Mouse (Mus musculus) splenic B cell, adult 2 months (primary cell): ENCODE data around the gene Tgfb3.
A peak's percentile ranks its signal among the peaks of the same experiment; 100 is the strongest.

Experiments used
- DNase-seq: peaks from one replicate; pipeline ENCODE4 v3.0.0-alpha.2; 2011; ENCODE audit warnings: low read depth, low spot score
- H3K27me3 ChIP-seq: 2 replicates; pipeline ENCODE4 v1.6.1; 2012; ENCODE audit warnings: mild to moderate bottlenecking, low read length, moderate library complexity, mixed read lengths; ENCODE audit not compliant: control insufficient read depth, poor library complexity, insufficient read depth, severe bottlenecking
- H3K36me3 ChIP-seq: 2 replicates; pipeline ENCODE4 v1.6.1; 2012; ENCODE audit warnings: mild to moderate bottlenecking, low read length, moderate library complexity, mixed read lengths; ENCODE audit not compliant: control insufficient read depth, poor library complexity, insufficient read depth, severe bottlenecking

The Tgfb3 gene

DNA sequence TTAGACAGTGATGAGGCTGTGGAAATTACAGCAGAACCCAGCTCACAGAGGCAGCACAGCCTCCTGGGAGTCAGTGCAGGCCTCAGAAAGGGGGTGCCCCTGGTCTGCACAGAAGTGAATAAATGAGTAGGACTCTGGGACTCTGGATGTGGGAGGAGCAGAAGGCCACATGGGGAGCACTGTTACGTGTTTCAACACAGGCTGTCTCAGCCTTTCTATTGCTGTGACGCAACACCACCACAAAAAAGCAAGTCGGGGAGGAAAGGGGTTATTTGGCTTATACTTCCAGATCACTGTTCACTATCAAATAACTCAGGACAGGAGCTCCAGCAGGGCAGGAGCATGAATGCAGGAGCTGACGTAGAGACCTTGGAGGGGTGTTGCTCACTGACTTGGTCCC, 17.0 kb upstream of the Tgfb3 start:
- H3K36me3 ChIP-seq, result no peaks in the 10 kb centered on the region
- DNase-seq, result no peak
- no peaks in the 10 kb centered on the region for H3K27me3 ChIP-seq

DNA sequence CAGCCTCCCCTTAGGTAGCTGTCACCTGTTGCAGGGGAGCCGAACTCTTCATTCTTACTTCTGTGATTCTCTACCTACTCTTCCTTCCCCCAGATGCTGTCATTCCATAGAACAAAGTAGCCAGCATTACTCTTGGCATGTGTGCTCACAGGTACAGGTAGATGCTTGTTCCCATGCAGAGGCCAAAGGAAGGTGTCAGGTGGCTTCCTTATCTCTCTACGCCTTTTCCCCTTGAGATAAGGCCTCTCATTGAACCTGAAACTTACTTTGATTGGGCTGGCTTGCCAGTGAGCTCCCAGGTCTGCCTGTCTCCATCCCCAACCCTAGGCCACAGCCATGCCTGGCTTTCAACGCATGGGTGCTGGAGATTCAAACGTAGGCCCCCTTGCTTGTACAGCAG, 15.2 kb upstream of the Tgfb3 start:
- no peak for DNase-seq
- H3K36me3 ChIP-seq, result no peaks in the 10 kb centered on the region
- H3K27me3 ChIP-seq, result no peaks in the 10 kb centered on the region

DNA sequence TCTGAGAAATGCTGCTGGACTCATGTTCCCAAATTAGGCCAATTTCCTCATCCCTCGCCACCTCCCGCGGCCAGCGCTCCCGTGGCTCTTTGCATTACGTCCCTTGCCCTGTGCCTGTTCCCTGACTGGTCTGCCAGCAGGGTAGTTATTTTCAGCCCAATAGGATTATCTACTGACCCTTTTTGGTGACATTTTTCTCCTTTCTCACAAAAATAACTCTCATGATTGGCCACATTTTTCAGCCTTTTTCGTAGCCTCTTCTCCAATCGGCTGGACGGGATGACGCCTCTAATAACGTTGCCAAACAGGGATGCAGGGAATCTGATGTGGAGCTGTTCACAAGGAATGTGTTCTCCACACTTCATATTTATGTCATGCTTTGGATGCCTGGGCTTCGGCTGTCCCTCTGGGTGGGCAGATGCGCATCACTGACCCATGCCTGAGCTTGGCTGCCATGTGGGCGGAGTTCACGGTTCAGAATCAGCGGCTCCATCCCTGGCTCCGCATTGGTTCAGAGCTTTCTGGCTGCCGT, 12.8 kb upstream of the Tgfb3 start:
- no peak for DNase-seq
- Histone ChIP-seq H3K36me3 (no peaks in the 10 kb centered on the region), H3K27me3 (no peaks in the 10 kb centered on the region)

GRCm38 (mm10) chr12:86090764-86091163, 11.9 kb upstream of the Tgfb3 start:
- H3K27me3 ChIP-seq, result no peaks in the 10 kb centered on the region
- no peaks in the 10 kb centered on the region for H3K36me3 ChIP-seq
- DNase-seq, result no peak

DNA sequence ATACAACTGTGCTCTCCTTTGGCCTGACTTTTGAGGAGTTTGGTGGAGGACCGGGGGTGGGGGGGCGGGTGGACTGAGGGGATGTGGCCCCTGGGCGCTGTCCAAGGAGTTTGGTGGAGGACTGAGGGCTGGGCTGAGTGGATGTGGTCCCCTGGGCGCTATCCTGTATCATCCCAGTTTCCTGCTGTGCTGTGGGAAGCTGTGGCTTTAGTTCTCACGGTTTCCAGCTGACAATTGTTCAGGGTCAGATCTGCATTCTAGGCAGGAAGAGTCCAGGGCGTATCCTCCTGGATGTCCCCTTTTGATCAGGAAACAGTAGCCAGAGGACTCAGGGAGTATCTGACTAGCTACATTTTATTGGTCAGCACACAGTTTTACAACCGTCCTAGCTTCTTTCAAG, 9.2 kb upstream of the Tgfb3 start:
- H3K27me3 ChIP-seq, result no peaks in the 10 kb centered on the region
- H3K36me3 ChIP-seq, result no peaks in the 10 kb centered on the region
- no peak for DNase-seq

- no peaks in the 10 kb centered on the region for H3K36me3 ChIP-seq
- no peak for DNase-seq
- peaks cover 5% of the 10 kb centered on the region; the same call in 1 of the 2 replicates for H3K27me3 ChIP-seq
Measured at GRCm38 (mm10) chr12:86086550-86086949, 7.7 kb upstream of the Tgfb3 start.

- peaks cover 5% of the 10 kb centered on the region; the same call in 1 of the 2 replicates for H3K27me3 ChIP-seq
- H3K36me3 ChIP-seq, result no peaks in the 10 kb centered on the region
- DNase-seq, result no peak
Measured at GRCm38 (mm10) chr12:86085873-86086272, 7.0 kb upstream of the Tgfb3 start.

GRCm38 (mm10) chr12:86082481-86083012, 3.7 kb upstream of the Tgfb3 start, which contains the start of gene Ift43:
TSS of gene Ift43 (plus strand) at chr12:86082541.
- no peaks in the 10 kb centered on the region for H3K36me3 ChIP-seq
- DNase-seq, result peak; percentile 43
- H3K27me3 ChIP-seq, result peaks cover 5% of the 10 kb centered on the region; the same call in 1 of the 2 replicates

GRCm38 (mm10) chr12:86079202-86079667, 394 bp upstream of the Tgfb3 start:
- H3K27me3 ChIP-seq, result peaks cover 5% of the 10 kb centered on the region; the same call in 1 of the 2 replicates
- peak; percentile 90 for DNase-seq
- H3K36me3 ChIP-seq, result no peaks in the 10 kb centered on the region

DNA sequence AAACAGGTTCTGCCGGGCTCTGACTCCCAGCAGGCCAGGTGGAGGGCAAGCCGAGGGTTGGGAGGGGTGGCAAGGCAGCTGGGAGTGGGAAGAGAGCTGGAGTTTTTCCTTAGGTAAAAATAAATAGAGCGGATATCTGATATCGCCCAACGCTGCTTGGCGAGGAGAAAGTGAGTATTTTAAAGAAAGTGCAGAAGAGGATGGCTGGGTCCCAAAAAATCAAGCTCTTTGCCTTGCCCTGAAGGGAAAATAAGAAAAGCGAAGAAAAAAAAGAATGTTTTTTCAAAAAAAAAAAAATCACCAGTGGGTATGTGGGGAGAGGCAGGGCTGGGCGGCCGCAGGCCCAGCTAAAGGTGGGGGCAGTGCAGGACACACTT, 677 bp downstream of the Tgfb3 start:
- DNase-seq, result no peak
- Histone ChIP-seq H3K36me3 (no peaks in the 10 kb centered on the region), H3K27me3 (peaks cover 5% of the 10 kb centered on the region; the same call in 1 of the 2 replicates)

DNA sequence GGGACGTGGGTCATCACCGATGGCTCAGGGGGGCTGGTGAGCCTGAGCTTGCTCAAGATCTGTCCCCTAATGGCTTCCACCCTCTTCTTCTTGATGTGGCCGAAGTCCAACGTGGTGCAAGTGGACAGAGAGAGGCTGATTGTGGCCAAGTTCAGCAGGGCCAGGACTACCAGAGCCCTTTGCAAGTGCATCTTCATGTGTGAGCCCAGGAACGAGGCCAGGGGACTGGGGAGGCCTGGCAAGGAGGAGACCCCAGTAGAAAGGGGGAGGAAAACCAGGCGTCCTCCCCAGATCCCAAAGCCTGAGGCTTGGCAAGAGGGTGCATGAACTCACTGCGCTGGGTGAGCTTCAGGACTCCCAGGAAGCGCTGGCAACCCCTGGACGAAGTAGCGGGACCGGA, 1.1 kb downstream of the Tgfb3 start:
- Histone ChIP-seq H3K36me3 (no peaks in the 10 kb centered on the region), H3K27me3 (peaks cover 3% of the 10 kb centered on the region; the same call in 1 of the 2 replicates)
- no peak for DNase-seq

GRCm38 (mm10) chr12:86077322-86077721, 1.5 kb downstream of the Tgfb3 start:
- DNase-seq, result no peak
- H3K27me3 ChIP-seq, result no peaks in the 10 kb centered on the region
- H3K36me3 ChIP-seq, result no peaks in the 10 kb centered on the region

- Histone ChIP-seq H3K36me3 (no peaks in the 10 kb centered on the region), H3K27me3 (no peaks in the 10 kb centered on the region)
- no peak for DNase-seq
Measured at GRCm38 (mm10) chr12:86076321-86076901, 2.4 kb downstream of the Tgfb3 start.

DNA sequence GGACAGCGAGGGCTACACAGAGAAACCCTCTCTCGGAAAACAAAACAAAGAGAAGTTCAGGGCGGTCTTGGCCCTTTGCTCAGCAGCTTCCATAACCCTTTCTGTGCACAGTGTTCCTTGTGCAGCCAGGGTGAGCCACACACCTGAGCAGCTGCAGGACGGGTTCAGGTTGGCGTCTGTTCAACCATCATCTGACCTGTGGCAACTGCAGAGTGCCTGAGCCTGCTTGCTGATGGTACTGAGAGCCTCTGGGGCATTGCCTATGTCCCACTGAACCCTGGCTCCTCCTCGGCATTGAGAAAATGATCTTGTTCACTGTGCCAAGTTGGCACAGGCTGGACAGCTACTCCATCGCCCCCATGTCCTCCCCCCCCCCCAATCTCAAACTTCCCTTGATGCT, 3.5 kb downstream of the Tgfb3 start:
- no peak for DNase-seq
- no peaks in the 10 kb centered on the region for H3K27me3 ChIP-seq
- no peaks in the 10 kb centered on the region for H3K36me3 ChIP-seq

DNA sequence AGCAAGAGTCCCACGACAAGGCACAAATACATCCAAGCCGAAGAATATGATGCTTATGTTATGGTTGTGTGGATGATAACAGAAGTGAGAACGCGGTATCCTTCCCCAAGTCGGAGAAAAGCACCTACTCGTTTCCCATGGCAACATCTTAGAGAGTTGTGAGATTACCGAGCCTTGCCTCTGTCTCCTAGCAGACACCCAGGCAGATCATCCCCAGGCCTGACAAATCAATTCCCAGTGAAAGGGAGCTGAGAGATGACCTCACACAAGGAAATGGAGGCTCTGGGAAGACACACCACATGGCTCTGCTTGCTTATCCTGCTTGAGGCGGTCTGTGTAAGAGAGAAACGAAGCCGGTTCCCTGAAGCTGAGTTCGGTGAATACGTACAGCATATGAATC, 4.2 kb downstream of the Tgfb3 start:
- no peak for DNase-seq
- Histone ChIP-seq H3K27me3 (no peaks in the 10 kb centered on the region), H3K36me3 (no peaks in the 10 kb centered on the region)
